Mouse (Mus musculus): ENCODE results near the gene Tcerg1l. TPM values are rescaled to one million over a fixed set of nuclear protein-coding genes. Genes with fewer than 3 reads are reported as not detected.

Tcerg1l gene
- polyA plus RNA-seq, 1 experiment from 2014 or later: 14.1 TPM

DNA sequence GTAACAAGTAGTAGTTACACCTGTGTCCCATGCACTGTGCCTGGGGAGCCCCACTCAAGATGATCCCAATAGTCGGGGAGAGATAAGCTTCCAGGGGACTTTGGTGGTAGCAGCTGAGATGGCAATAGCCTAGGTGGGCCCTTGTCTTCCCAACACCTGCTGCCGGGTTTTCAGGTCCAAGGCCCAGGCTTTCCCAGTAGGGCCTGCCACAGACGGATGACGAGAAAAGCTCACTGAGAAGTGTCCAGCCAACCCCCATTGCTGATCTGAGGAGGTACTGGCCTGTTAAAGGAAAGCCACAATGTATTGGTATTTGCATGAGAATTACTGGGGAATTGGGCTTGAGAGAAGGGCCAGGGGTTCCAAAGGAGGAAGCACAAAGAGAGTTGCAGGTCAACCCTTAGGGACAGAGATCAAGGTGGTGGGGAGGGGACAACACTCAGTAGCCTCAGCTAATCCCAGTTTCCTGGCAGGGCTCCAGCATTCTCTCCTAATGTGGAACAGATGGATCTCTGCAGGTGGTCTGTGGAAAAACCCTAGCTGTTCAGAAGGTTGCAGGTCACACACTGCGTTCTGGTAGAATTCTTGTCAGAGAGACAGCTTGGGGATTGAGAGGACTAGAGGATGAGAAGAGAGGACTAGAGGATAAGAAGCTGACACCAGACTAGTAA is 129.4 kb downstream of the Tcerg1l start:
- H3K4me1 ChIP-seq: no peaks in the 10 kb centered on the region
- H3K4me3 ChIP-seq: no peak overlapping the region
- H3K36me3 ChIP-seq: no peaks in the 10 kb centered on the region
- no peaks in the 10 kb centered on the region for H3K9me3 ChIP-seq
- H3K27ac ChIP-seq: no peak overlapping the region
- 55% methylated on average over 5 of the region's 5 CpGs for WGBS
- no peak overlapping the region for H3K9ac ChIP-seq
- H3K27me3 ChIP-seq (replicated peaks): no peaks in the 10 kb centered on the region
- no peak overlapping the region for H3K4me2 ChIP-seq (replicated peaks)
- ATAC-seq (ENCODE audit: low FRiP score, low read depth): no peak

DNA sequence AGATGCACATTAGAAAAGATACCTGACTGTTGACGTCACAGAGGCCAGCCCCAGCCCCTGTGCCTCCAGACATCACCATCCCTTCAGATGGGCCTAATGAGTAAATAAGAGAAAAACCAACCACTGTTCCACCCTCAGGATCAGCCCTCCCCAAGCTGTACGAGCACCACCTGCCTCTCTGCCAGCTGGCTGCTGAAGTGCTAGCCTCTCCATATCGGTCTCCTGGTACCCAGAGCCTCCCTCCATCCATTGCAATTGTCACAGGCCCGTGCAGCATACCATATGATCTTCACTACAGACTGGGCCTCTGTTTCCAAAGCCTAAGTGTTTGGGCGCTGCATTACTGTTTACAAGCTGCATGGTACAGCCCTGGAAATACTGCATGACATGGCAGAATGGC is 148.9 kb downstream of the Tcerg1l start:
- WGBS: 81% methylated on average over 5 of the region's 5 CpGs
- Histone ChIP-seq H3K4me1 (no peaks in the 10 kb centered on the region), H3K4me3 (no peak overlapping the region), H3K27ac (no peak overlapping the region), H3K36me3 (no peaks in the 10 kb centered on the region), H3K9me3 (no peaks in the 10 kb centered on the region; the same call in 1 of the 2 replicates), H3K4me2 (replicated peaks) (no peak overlapping the region), H3K27me3 (replicated peaks) (no peaks in the 10 kb centered on the region), H3K9ac (no peak overlapping the region)
- no peak for ATAC-seq (ENCODE audit: low FRiP score, low read depth)

DNA sequence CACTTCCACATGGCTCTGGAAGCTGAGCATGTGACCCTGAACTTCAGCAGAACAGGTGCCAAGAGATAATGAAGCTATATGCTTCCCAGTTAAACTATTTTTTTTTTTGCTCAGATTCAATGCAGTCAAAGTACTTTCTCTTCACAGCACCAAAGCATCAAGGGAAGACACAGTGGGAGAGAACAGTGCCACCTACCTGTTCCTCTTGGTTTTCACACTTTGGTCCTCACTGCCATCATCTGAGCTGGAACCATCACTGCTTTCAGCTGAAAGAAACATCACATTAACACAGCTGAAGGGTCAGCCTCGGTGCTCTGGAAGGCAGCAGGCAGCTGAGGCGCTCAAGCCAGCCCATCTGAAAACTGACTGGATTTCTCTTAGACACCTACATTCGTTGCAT is 149.4 kb downstream of the Tcerg1l start:
- Histone ChIP-seq H3K27me3 (replicated peaks) (no peaks in the 10 kb centered on the region), H3K9me3 (no peaks in the 10 kb centered on the region; the same call in 1 of the 2 replicates), H3K4me2 (replicated peaks) (no peak overlapping the region), H3K36me3 (no peaks in the 10 kb centered on the region), H3K4me1 (no peaks in the 10 kb centered on the region), H3K4me3 (no peak overlapping the region), H3K27ac (no peak overlapping the region), H3K9ac (no peak overlapping the region)
- ATAC-seq (ENCODE audit: low FRiP score, low read depth): no peak
- WGBS: 80% methylated on average over 3 of the region's 3 CpGs

DNA sequence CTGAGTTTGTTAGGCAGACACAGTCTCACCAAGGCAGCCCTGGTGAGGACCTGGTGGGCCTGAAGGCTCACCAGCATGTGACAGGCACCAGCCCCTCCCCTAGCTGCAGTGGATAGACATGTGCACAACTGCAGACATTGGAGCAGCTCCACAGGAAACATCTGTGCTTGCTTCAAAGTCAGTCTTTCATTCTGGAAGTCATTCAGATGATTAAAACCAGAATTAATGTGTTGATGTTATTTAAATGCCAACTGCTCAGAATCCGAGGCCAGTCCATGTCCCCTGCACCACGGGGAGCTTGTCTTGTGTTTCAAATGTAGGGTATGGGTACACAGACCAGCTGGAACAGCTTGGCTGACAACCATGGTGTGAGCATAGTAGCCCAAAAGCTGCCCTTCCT is 150.8 kb downstream of the Tcerg1l start:
- no peak for ATAC-seq (ENCODE audit: low FRiP score, low read depth)
- no peaks in the 10 kb centered on the region for H3K4me1 ChIP-seq

DNA sequence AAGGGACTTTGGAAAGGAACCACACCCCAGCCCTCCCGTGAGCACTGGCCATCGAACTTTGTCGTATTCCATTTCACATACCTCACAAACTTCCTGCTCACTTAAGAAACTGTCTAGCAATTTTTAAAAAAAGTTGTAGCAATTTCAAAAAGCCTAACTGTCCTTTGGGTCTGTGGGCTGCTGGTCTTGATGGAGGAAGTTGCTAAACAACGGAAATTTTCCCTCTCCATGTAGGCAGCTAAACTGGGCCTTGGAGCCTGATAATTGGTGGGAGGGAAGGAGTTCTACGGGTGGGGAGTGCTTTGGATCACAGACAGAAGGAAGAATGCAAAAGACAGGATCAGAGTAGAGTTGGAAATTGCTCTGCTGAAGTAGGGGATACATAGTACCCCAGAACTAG is 155.3 kb downstream of the Tcerg1l start:
- H3K4me2 ChIP-seq (replicated peaks): no peak overlapping the region
- ATAC-seq (ENCODE audit: low FRiP score, low read depth): no peak
- WGBS: 90% methylated on average over 5 of the region's 5 CpGs

More for the DNA sequence above, 150.8 kb downstream of the Tcerg1l start:
- Histone ChIP-seq H3K4me2 (replicated peaks) (no peak overlapping the region), H3K27ac (no peak overlapping the region), H3K9ac (no peak overlapping the region), H3K4me3 (no peak overlapping the region), H3K27me3 (replicated peaks) (no peaks in the 10 kb centered on the region), H3K36me3 (no peaks in the 10 kb centered on the region), H3K9me3 (no peaks in the 10 kb centered on the region; the same call in 1 of the 2 replicates)
- WGBS: 48% methylated on average over 2 of the region's 2 CpGs

DNA sequence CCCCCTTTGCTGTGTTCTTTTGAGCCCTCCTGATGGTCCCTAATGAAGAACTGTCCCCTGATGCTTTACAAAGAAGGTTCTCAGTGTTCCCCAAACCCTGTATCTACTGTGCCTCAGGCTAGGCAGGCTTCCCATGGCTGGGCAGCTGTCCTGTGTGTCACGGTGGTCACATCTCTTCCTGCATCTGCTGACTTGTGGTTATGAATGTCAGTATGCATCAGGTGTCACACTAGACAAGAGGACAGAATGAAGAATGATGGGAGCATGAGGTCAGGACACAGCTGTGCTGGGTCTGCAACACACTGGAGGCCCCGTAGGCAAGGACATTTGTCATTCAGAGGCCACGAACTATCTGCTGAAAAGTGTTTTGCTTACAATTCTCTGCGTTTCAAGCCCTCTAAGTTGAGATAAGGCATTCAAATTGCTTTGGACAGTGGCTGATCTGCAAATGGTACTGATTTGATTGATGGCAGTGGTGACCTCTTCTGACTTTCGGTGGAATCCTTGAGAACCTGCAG is 159.8 kb downstream of the Tcerg1l start:
- 51% methylated on average over 5 of the region's 5 CpGs for WGBS
- no peak for ATAC-seq (ENCODE audit: low FRiP score, low read depth)
- Histone ChIP-seq H3K9me3 (no peaks in the 10 kb centered on the region), H3K36me3 (no peaks in the 10 kb centered on the region), H3K4me1 (0 out of 2 replicates have a peak, but pooled peaks cover 4% of the 10 kb centered on the region), H3K27me3 (replicated peaks) (no peaks in the 10 kb centered on the region), H3K4me2 (replicated peaks) (no peak overlapping the region), H3K27ac (no peak overlapping the region), H3K4me3 (no peak overlapping the region), H3K9ac (no peak overlapping the region)

More for the DNA sequence above, 155.3 kb downstream of the Tcerg1l start:
- Histone ChIP-seq H3K9me3 (no peaks in the 10 kb centered on the region; the same call in 1 of the 2 replicates), H3K9ac (no peak overlapping the region), H3K36me3 (no peaks in the 10 kb centered on the region), H3K4me3 (no peak overlapping the region), H3K4me1 (0 out of 2 replicates have a peak, but pooled peaks cover 4% of the 10 kb centered on the region), H3K27me3 (replicated peaks) (no peaks in the 10 kb centered on the region), H3K27ac (no peak overlapping the region)

DNA sequence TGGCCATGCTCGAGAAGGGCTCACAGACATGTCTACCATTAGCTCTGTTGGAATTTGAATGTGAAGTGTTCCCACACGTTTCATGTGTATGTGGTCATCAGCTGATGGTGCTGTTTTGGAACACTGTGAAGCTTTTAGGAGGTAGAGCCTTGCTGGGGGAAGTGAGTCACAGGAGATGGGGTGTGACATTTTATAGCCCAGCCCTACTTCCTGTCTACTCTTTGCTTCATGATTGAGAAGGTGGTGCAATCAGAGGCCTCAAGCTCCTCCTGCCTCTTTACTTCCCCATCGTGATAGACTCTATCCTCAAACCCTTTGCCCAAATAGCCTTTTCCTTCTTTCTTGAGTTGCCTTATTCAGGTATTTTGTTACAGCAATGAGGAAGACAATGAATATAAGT is 173.3 kb downstream of the Tcerg1l start:
- no peaks in the 10 kb centered on the region for H3K9me3 ChIP-seq
- H3K4me3 ChIP-seq: no peak overlapping the region
- no peaks in the 10 kb centered on the region for H3K4me1 ChIP-seq
- H3K27me3 ChIP-seq (replicated peaks): no peaks in the 10 kb centered on the region
- no peak overlapping the region for H3K4me2 ChIP-seq (replicated peaks)
- H3K27ac ChIP-seq: no peak overlapping the region
- no peaks in the 10 kb centered on the region for H3K36me3 ChIP-seq
- ATAC-seq (ENCODE audit: low FRiP score, low read depth): no peak
- 78% methylated on average over 3 of the region's 3 CpGs for WGBS
- no peak overlapping the region for H3K9ac ChIP-seq

DNA sequence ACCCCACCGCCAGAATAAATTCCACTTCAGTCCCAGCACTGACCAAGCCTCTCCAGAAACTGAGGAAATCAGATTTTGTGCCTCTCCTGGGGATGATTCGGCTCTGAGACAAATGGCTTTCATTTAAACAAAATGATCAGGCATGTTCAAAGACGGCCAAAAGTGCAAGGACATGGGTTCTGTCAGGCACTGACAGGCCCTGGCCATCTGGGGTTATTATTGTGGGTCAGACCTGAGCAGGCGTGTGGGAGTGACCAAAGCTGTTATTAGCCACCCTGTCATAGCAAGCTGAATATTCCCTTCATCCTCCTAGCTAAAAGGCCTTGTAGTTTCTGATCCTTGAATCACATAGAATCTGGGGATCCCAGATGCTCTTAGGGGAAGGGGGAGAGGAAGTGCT is 174.6 kb downstream of the Tcerg1l start:
- Histone ChIP-seq H3K4me1 (no peaks in the 10 kb centered on the region), H3K9me3 (no peaks in the 10 kb centered on the region), H3K27ac (no peak overlapping the region), H3K36me3 (no peaks in the 10 kb centered on the region), H3K4me2 (replicated peaks) (no peak overlapping the region), H3K9ac (no peak overlapping the region), H3K27me3 (replicated peaks) (no peaks in the 10 kb centered on the region), H3K4me3 (no peak overlapping the region)
- ATAC-seq (ENCODE audit: low FRiP score, low read depth): no peak
- WGBS: 61% methylated on average over 4 of the region's 4 CpGs

DNA sequence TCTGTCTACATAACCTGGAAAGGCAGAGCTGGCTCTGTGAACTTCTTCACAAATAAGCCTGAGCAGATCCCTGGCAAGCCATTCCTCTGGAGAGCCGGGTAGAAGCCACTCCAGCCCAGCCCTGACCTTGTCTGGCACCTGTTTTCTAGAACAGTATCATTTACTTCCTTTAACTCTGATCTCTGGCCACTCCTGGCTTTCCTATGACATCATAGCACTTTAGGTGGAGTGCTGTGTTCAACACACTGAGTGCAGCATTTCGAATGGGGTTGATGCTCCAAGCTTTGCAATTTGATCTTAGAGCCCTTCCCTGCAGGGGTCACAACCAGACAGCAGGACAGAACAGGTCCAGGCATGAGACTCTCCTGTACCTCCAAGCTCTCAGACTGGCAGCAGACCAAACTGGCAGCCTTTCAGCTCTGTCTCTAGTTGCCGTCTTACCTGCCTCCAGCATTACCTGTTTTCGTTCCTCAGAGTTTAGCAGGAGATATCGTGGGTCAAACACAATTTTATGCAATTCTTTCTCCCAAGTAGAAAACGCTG is 179.9 kb downstream of the Tcerg1l start:
- H3K27me3 ChIP-seq (replicated peaks): no peaks in the 10 kb centered on the region
- no peaks in the 10 kb centered on the region for H3K36me3 ChIP-seq
- peaks cover 12% of the 10 kb centered on the region for H3K4me1 ChIP-seq
- no peak overlapping the region for H3K4me3 ChIP-seq
- H3K4me2 ChIP-seq (replicated peaks): no peak overlapping the region
- no peak for ATAC-seq (ENCODE audit: low FRiP score, low read depth)
- no peaks in the 10 kb centered on the region for H3K9me3 ChIP-seq
- 82% methylated on average over 6 of the region's 6 CpGs for WGBS
- no peak overlapping the region for H3K9ac ChIP-seq
- no peak overlapping the region for H3K27ac ChIP-seq

DNA sequence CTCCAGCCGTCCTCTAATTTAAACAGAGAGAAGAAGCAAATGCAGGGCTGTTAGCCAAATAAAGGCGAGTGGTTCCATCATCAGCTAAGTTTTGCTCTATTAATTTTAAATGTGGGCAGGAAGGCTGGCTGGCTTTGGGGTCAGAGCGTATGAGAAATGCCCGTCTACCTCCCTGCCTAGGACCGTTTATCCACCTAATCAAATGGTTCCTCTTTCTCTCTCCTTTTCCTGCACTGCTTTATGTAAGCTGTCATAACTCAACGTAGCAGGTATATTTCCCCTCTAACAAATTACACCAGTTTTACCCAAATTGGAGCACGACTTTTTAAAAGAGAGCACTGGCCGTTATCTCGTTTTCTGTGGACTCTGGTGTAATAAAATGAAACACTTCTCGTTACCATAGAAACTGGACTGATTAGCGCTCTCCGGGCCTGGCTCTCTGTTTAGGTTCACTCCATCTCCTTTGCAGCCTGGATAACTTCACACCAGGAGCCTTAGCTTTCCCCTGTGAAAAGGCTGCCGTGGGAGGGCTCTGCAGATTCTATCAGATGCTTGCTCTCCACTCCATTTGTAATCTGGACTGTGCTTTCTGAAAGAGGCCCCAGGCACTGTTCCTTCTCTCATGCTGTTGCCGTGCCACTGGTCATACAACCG is 182.2 kb downstream of the Tcerg1l start:
- no peak overlapping the region for H3K4me3 ChIP-seq
- H3K9ac ChIP-seq: no peak overlapping the region
- no peaks in the 10 kb centered on the region for H3K9me3 ChIP-seq
- no peak overlapping the region for H3K27ac ChIP-seq
- 34% methylated on average over 15 of the region's 15 CpGs for WGBS
- no peaks in the 10 kb centered on the region for H3K27me3 ChIP-seq (replicated peaks)
- H3K36me3 ChIP-seq: no peaks in the 10 kb centered on the region
- ATAC-seq (ENCODE audit: low FRiP score, low read depth): no peak
- peaks cover 14% of the 10 kb centered on the region for H3K4me1 ChIP-seq
- H3K4me2 ChIP-seq (replicated peaks): no peak overlapping the region

DNA sequence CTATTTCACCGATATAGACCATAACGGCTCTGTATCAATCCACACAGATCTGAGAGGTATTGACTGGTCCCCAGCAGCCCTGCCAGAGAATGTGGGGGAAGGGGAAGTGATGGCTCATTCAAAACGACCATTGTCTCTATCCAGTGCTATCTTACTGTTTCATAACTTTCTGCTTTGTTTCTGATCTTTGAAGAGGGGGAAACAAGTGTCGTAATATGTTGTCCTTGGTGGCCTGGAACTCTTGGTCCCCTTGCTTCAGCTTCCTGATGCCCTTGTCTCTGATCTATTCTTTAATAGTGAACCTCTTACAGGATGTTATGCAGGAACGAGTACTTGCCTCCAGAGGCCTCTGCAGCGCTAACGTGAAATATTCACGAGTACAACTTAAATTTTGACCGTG is 182.8 kb downstream of the Tcerg1l start:
- Histone ChIP-seq H3K9me3 (no peaks in the 10 kb centered on the region), H3K36me3 (no peaks in the 10 kb centered on the region), H3K27ac (no peak overlapping the region), H3K4me1 (peaks cover 18% of the 10 kb centered on the region), H3K4me2 (replicated peaks) (no peak overlapping the region), H3K9ac (no peak overlapping the region), H3K4me3 (no peak overlapping the region), H3K27me3 (replicated peaks) (no peaks in the 10 kb centered on the region)
- 80% methylated on average over 9 of the region's 9 CpGs for WGBS
- no peak for ATAC-seq (ENCODE audit: low FRiP score, low read depth)

DNA sequence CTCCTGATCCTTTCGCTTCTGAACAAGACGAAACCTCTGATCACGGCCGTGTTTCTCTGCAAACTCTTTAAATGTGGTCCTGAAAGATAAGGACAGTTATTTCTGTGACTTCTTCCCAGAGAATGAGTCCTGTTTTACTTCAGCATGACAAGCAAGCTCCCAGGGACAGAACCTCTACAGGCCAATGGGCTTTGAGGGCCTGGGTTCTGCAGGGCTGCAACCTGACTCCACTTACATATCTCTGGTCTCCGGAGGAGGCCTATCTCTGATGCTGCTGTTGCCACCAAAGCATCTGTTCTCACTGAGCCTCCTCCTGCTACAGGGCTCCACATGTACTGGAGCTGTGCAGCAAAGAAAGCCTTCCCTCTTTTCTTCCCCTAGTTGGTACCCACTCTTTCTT is 187.8 kb downstream of the Tcerg1l start:
- Histone ChIP-seq H3K9ac (no peak overlapping the region), H3K4me1 (peaks cover 9% of the 10 kb centered on the region), H3K4me2 (replicated peaks) (no peak overlapping the region), H3K4me3 (no peak overlapping the region), H3K36me3 (no peaks in the 10 kb centered on the region), H3K27me3 (replicated peaks) (no peaks in the 10 kb centered on the region), H3K9me3 (no peaks in the 10 kb centered on the region), H3K27ac (no peak overlapping the region)
- ATAC-seq (ENCODE audit: low FRiP score, low read depth): no peak
- WGBS: 80% methylated on average over 5 of the region's 5 CpGs
